Mouse (Mus musculus) forebrain, embryonic 12.5 days (tissue): ENCODE results near the gene Fgfr2. TPM values are rescaled to one million over a fixed set of nuclear protein-coding genes. Genes with fewer than 3 reads are reported as not detected.

Source experiments
- ATAC-seq: fragments of 200-750 bp; cut with Nextera tagmentation; 2 replicates; pipeline ENCODE4 v1.8.0; 2017; ENCODE audit warnings: moderate TSS enrichment; ENCODE audit not compliant: low FRiP score
- H3K27ac ChIP-seq: fragments of 300-500 bp; sonication (generic); 2 replicates; pipeline ENCODE4 v1.5.1; 2016; ENCODE audit warnings: mild to moderate bottlenecking
- H3K27me3 ChIP-seq: fragments of 300-500 bp; sonication (generic); 2 replicates; pipeline ENCODE4 v1.6.1; 2016; ENCODE audit warnings: mild to moderate bottlenecking
- H3K36me3 ChIP-seq: fragments of 300-500 bp; sonication (generic); replicated peaks from 2 replicates; pipeline ENCODE4 v1.6.1; 2016; ENCODE audit warnings: mild to moderate bottlenecking
- H3K4me1 ChIP-seq: fragments of 300-500 bp; sonication (generic); 2 replicates; pipeline ENCODE4 v1.6.1; 2016
- H3K4me2 ChIP-seq: fragments of 300-500 bp; sonication (generic); 2 replicates; pipeline ENCODE4 v1.6.1; 2016; ENCODE audit warnings: mild to moderate bottlenecking, moderate library complexity
- H3K4me3 ChIP-seq: fragments of 300-500 bp; sonication (generic); replicated peaks from 2 replicates; pipeline ENCODE4 v1.5.1; 2016; ENCODE audit warnings: mild to moderate bottlenecking
- H3K9ac ChIP-seq: fragments of 300-500 bp; sonication (generic); 2 replicates; pipeline ENCODE4 v1.6.1; 2016; ENCODE audit warnings: mild to moderate bottlenecking
- H3K9me3 ChIP-seq: fragments of 300-500 bp; sonication (generic); 2 replicates; pipeline ENCODE4 v1.6.1; 2016
- WGBS: fragments of 180-500 bp; shearing (Covaris S2); methylation state at CpG from one replicate; pipeline ENCODE4 v1.1.7; 2016; 5-methylcytosine and 5-hydroxymethylcytosine counted together
- polyA plus RNA-seq: library from polyadenylated mRNA; unstranded; fragments of >200 nt; fragmentation: Nextera tagmentation; extraction: Ambion mirVana; gene quantifications from 2 replicates; pipeline ENCODE4 v1.2.1, GENCODE M21; 2016

Gene Fgfr2
- polyA plus RNA-seq, 1 experiment from 2014 or later = 89.6 TPM

DNA sequence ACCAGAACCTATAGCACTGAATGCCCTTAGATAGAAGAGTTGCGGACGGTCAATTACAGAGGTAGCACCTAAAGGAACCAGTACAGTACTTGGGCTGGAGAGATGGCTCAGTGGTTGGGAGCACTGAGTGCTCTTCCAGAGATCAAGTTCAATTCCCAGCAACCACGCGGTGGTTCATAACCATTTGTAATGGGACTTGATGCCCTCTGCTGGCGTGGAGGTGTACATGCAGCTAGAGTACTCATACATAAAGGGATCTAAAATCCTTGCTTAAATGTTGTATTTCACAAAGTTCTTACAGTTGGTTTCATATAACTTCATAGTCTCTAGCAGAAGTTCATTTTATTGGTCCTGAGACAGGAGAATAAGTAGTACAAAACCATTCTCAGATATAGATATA, 10.4 kb upstream of the Fgfr2 start:
- H3K4me2 ChIP-seq = no peak overlapping the region
- H3K27me3 ChIP-seq = no peaks in the 10 kb centered on the region
- H3K36me3 ChIP-seq = no peaks in the 10 kb centered on the region
- no peak overlapping the region for H3K27ac ChIP-seq
- no peak for ATAC-seq
- H3K9ac ChIP-seq = no peak overlapping the region
- 82% methylated on average over 5 of the region's 5 CpGs for WGBS
- H3K4me3 ChIP-seq = no peak overlapping the region
- peaks cover 5% of the 10 kb centered on the region; the same call in 1 of the 2 replicates for H3K9me3 ChIP-seq
- no peaks in the 10 kb centered on the region for H3K4me1 ChIP-seq

DNA sequence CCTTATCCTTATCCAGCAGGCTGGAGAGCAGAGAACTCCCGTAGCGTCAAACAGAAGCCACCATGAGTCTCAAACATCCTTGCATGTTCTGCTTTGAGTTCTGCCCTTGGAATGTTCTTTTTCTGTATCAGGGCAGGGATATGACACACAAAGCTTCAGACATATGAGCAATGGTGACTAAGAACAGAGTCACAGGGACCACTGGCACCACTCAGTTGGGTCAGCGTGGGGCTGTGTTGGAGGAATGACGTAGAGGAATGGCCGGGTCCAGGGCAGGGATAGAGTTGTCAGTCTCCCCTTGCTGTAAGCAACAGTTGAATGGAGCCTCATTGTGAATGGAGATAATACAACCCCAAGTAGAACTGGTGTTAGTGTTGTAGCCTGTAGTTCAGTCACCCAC, 9.6 kb upstream of the Fgfr2 start:
- no peak overlapping the region for H3K9ac ChIP-seq
- ATAC-seq = no peak
- no peaks in the 10 kb centered on the region for H3K36me3 ChIP-seq
- peaks cover 6% of the 10 kb centered on the region; the same call in 1 of the 2 replicates for H3K9me3 ChIP-seq
- no peak overlapping the region for H3K4me2 ChIP-seq
- H3K27ac ChIP-seq = no peak overlapping the region
- H3K4me1 ChIP-seq = no peaks in the 10 kb centered on the region
- no peak overlapping the region for H3K4me3 ChIP-seq
- no peaks in the 10 kb centered on the region for H3K27me3 ChIP-seq
- WGBS = 90% methylated on average over 5 of the region's 5 CpGs

DNA sequence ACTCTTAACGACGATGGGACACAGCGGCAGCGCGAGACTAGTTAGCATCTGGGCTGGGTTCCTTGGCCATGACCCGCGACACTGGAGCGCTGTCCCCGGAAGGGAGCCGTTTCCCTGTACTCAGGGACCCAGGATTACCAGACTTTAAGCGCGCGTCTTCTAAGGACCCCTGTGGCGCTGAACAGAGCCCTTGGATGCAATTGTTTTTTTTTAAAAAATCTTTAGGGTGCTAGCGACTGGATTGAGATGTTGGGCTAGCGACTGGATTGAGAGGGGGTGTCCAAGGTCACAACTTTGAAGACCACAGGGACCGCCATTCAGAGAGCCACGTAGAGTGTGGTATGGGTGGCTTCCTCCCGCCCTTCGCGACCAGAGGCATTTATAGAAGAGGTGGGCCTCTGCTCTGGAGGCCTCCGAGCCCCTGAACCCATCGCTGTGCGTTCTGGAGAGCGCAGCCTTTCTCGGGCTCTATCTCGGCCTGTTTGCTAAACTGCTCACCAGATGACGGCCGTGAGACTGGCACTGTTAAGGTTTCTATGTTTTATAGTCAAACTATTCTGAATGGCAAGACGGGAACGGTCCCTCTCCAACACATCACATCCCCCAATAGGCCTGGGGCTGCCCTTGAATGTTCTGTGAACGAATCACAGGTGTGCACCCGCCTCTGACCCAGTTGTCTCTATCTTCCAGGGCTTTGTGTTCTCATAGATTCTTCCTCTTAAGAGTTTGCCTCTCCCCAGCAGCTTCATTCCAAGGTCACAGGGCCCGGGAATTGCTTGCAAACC, 1.7 kb upstream of the Fgfr2 start:
- no peaks in the 10 kb centered on the region for H3K36me3 ChIP-seq
- H3K27ac ChIP-seq = peak overlapping the region; percentile 100; the same call in 1 of the 2 replicates

DNA sequence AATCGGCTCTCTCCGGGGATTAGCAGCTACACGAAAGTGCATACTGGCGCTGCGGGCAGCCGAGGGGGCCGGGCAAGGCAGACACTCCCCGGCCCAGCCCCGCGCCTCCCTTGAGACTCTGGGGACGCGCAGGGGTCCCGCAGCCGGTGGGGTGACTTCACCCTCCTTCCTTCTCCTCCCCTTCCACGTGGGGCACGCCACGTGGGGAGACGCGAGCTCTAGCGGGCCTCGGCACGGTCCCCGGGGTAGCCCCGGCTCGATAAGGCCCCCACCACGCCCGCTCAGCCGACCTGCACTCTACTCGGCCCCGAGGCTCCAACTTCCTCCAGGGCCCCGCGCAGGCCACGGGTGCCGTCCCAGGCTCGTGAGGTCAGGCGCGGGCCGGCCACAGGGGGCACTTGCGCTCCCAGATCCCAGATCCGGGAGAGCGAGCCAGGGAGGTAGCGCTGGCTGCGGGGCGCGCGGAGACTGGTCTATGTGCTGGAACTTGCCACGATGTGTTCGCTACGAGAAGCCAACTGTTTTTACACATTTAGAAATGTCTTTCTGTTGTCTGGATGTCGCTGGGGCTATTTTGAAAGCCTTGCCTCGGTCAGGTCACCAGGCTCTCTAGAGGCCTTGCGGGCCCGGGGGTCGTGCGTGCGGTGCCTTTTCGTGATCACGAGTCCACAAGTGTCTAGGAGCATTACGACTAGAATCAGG, 1.0 kb upstream of the Fgfr2 start, which contains the start of gene Ctbp2:
Ctbp2 (minus strand) TSS at position 356 of the 702 bp plus-strand sequence.
- Histone ChIP-seq H3K9ac (peak within 1 kb of the TSS; percentile 98), H3K36me3 (no peaks in the 10 kb centered on the region), H3K4me2 (peak within 1 kb of the TSS; percentile 97), H3K9me3 (peaks cover 6% of the 10 kb centered on the region; the same call in 1 of the 2 replicates), H3K4me1 (peaks cover 32% of the 10 kb centered on the region), H3K4me3 (peak within 1 kb of the TSS; percentile 97), H3K27me3 (peaks cover 22% of the 10 kb centered on the region), H3K27ac (peak within 1 kb of the TSS; percentile 100)
- peak; percentile 63 for ATAC-seq
- under 1% methylated on average over 59 of the region's 59 CpGs for WGBS

More for the DNA sequence above, 1.7 kb upstream of the Fgfr2 start:
- peak overlapping the region; percentile 97 for H3K4me2 ChIP-seq
- peak overlapping the region; percentile 98 for H3K9ac ChIP-seq
- peak overlapping the region; percentile 97 for H3K4me3 ChIP-seq
- 5% methylated on average over 34 of the region's 34 CpGs for WGBS
- peaks cover 22% of the 10 kb centered on the region for H3K27me3 ChIP-seq
- ATAC-seq = no peak
- H3K9me3 ChIP-seq = peaks cover 6% of the 10 kb centered on the region; the same call in 1 of the 2 replicates
- H3K4me1 ChIP-seq = peaks cover 26% of the 10 kb centered on the region

DNA sequence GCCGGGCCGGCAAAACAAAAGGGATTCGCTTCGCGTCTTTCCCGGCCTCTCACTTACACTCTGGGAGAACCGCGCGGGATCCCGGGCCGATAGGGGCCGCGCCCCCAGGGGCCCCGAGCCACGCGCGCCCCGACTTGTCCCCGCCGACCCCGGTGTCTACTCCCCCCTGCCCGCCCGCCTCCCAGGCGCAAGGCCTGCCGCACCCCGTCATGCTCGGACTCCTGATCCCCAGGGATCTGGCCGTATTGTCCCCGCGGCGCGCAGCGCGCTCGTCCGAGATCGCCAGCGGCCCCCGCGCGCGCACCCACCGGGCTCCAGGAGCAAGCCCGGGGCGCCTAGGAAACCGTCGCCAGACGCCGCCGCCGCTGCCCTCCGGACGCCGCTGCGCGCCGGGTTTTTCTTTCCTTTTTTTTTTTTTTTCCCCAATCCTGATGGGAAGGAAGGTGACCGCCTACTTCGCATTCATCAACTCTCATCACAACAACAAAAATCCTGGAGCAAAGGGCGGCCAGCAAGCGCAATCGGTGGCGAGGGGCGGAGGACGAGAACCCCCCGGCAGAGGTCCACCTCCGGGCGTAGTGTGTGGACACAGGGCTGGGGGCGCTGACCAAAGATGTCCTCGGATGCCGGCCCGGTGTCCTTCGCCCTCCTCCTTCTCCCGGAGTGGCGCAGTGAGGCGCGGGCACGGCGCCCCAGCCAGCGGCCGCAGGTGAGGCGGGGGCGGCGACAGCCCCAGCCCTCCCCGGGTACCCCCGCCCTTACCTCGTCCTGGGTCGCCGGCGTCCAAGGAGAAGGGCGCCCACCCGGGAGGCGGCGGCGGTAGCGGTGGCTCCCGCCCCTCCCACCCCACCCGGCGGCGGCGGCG, 539 bp downstream of the Fgfr2 start:
- Histone ChIP-seq H3K9ac (peak overlapping the region; percentile 98), H3K36me3 (no peaks in the 10 kb centered on the region), H3K4me2 (peak overlapping the region; percentile 97), H3K9me3 (no peaks in the 10 kb centered on the region), H3K4me3 (peak overlapping the region; percentile 97), H3K27ac (peak overlapping the region; percentile 100), H3K4me1 (peaks cover 46% of the 10 kb centered on the region), H3K27me3 (peaks cover 22% of the 10 kb centered on the region)
- peak; percentile 13 for ATAC-seq
- under 1% methylated on average over 69 of the region's 102 CpGs for WGBS

GRCm38 (mm10) chr7:133121661-133122378, 1.3 kb downstream of the Fgfr2 start:
- peaks cover 18% of the 10 kb centered on the region for H3K27me3 ChIP-seq
- under 1% methylated on average over 82 of the region's 94 CpGs for WGBS
- peak overlapping the region; percentile 97 for H3K4me3 ChIP-seq
- peak overlapping the region; percentile 98 for H3K9ac ChIP-seq
- ATAC-seq = peak; percentile 39
- H3K4me1 ChIP-seq = peaks cover 54% of the 10 kb centered on the region
- H3K27ac ChIP-seq = peak overlapping the region; percentile 100
- peak overlapping the region; percentile 97 for H3K4me2 ChIP-seq
- no peaks in the 10 kb centered on the region for H3K36me3 ChIP-seq
- H3K9me3 ChIP-seq = no peaks in the 10 kb centered on the region

DNA sequence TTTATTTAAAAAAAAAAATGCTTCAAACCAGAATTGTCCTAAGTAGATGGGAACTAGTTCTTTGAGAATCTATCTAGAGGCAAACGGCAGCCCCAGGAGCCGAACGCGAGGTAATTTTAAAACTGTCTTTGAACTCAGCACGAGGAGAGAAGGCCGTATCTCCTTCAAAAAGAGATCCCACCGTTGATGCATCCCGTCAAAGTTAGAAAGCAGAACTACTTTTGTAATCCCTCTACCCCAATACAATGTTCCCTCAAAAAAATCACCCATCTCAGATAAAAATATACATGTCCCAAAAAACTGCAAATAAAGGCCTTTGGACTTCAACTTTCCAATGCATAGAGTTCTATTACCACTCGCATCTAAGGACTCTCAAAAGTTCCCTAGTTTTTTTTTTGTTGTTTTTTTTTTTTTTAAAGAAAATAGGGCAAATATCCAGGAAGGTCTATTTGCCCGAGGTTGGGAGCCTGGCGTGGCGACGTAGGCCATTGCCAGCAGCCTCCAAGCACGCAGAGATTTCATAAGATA, 2.0 kb downstream of the Fgfr2 start:
- WGBS = under 1% methylated on average over 14 of the region's 14 CpGs
- Histone ChIP-seq H3K9me3 (no peaks in the 10 kb centered on the region), H3K4me3 (peak overlapping the region; percentile 97), H3K27ac (peak overlapping the region; percentile 100), H3K27me3 (peaks cover 12% of the 10 kb centered on the region), H3K4me1 (peaks cover 60% of the 10 kb centered on the region), H3K9ac (peak overlapping the region; percentile 98), H3K36me3 (no peaks in the 10 kb centered on the region), H3K4me2 (peak overlapping the region; percentile 97)
- ATAC-seq = no peak

GRCm38 (mm10) chr7:133120221-133120751, 2.9 kb downstream of the Fgfr2 start:
- H3K27me3 ChIP-seq = peaks cover 4% of the 10 kb centered on the region
- peak overlapping the region; percentile 21 for H3K9ac ChIP-seq
- 1% methylated on average over 15 of the region's 15 CpGs for WGBS
- H3K9me3 ChIP-seq = no peaks in the 10 kb centered on the region
- H3K4me2 ChIP-seq = peak overlapping the region; percentile 97
- 0 out of 2 replicates have a peak overlapping the region, but pooled peaks have one; percentile 38 for H3K27ac ChIP-seq
- no peaks in the 10 kb centered on the region for H3K36me3 ChIP-seq
- no peak for ATAC-seq
- peaks cover 69% of the 10 kb centered on the region for H3K4me1 ChIP-seq
- peak overlapping the region; percentile 97 for H3K4me3 ChIP-seq

DNA sequence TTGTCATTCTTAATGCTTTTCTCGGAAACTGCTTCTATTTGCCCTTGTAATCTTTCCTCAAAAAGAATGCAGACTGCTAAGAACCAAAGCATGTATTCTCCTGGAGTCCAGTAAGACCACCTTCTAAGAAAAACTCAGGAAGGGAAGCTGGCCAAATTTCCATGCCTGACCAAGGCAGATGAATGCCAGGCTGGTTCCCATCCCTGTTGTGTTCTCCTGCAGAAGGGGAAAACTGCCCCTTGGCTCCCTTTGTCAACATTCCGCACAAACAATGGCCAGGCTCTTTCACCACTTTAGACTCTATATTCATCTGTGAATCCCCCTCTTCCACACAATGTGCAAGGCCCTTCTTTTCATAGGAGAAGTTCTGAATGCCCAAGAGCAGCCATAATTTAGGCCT, 5.3 kb downstream of the Fgfr2 start:
- peaks cover 79% of the 10 kb centered on the region for H3K4me1 ChIP-seq

GRCm38 (mm10) chr7:133116542-133116941, 6.6 kb downstream of the Fgfr2 start:
- no peak overlapping the region for H3K4me3 ChIP-seq
- H3K36me3 ChIP-seq = no peaks in the 10 kb centered on the region
- no peak for ATAC-seq
- H3K4me2 ChIP-seq = no peak overlapping the region
- H3K27me3 ChIP-seq = no peaks in the 10 kb centered on the region
- peaks cover 92% of the 10 kb centered on the region for H3K4me1 ChIP-seq
- H3K9ac ChIP-seq = no peak overlapping the region
- H3K9me3 ChIP-seq = no peaks in the 10 kb centered on the region
- H3K27ac ChIP-seq = no peak overlapping the region

More for the DNA sequence above, 5.3 kb downstream of the Fgfr2 start:
- Histone ChIP-seq H3K9ac (no peak overlapping the region), H3K36me3 (no peaks in the 10 kb centered on the region), H3K4me2 (peak overlapping the region; percentile 24), H3K4me3 (no peak overlapping the region), H3K9me3 (no peaks in the 10 kb centered on the region), H3K27ac (peak overlapping the region; percentile 50; the same call in 1 of the 2 replicates), H3K27me3 (no peaks in the 10 kb centered on the region)
- no peak for ATAC-seq
- 7% methylated on average over 2 of the region's 2 CpGs for WGBS

- no peak overlapping the region for H3K9ac ChIP-seq
- H3K4me3 ChIP-seq = no peak overlapping the region
- H3K9me3 ChIP-seq = no peaks in the 10 kb centered on the region
- H3K4me1 ChIP-seq = peaks cover 96% of the 10 kb centered on the region
- H3K27ac ChIP-seq = no peak overlapping the region
- no peaks in the 10 kb centered on the region for H3K36me3 ChIP-seq
- ATAC-seq = no peak
- WGBS = 16% methylated on average over 15 of the region's 15 CpGs
- peak overlapping the region; percentile 22 for H3K4me2 ChIP-seq
- no peaks in the 10 kb centered on the region for H3K27me3 ChIP-seq
Observed at GRCm38 (mm10) chr7:133115886-133116285, 7.3 kb downstream of the Fgfr2 start.
